Mouse (Mus musculus): ENCODE measurements at regions not wholly inside any gene's neighbourhood (a gene's known extent, or its start where the extent isn't known, plus 50 kb on each side); places are given as distances from the start of the nearest gene placed in this dataset.

- Histone ChIP-seq H3K4me1 (replicated peaks; ENCODE audit: control insufficient read depth, insufficient read depth, low read length) (no peaks in the 10 kb centered on the region; the same call in 1 of the 2 replicates), H3K9ac (ENCODE audit: low read depth, low read length) (no peak overlapping the region), H3K27ac (ENCODE audit: low read depth, low read length) (no peak overlapping the region), H3K9me3 (ENCODE audit: control insufficient read depth, low read length) (no peaks in the 10 kb centered on the region), H3K4me3 (ENCODE audit: low read depth, low read length) (no peak overlapping the region), H3K4me2 (no peak overlapping the region), H3K27me3 (replicated peaks; ENCODE audit: control insufficient read depth, insufficient read depth, low read length) (no peaks in the 10 kb centered on the region), H3K36me3 (ENCODE audit: control insufficient read depth, insufficient read depth, low read length) (no peaks in the 10 kb centered on the region)
- DNase-seq (ENCODE audit: low spot score) = no peak
- no peak for ATAC-seq (replicated peaks; ENCODE audit: low FRiP score)
- 40% methylated on average over 1 of the region's 1 CpGs for WGBS
Observed at GRCm38 (mm10) chr13:114684298-114684697, 133.7 kb upstream of the Mocs2 start.

DNA sequence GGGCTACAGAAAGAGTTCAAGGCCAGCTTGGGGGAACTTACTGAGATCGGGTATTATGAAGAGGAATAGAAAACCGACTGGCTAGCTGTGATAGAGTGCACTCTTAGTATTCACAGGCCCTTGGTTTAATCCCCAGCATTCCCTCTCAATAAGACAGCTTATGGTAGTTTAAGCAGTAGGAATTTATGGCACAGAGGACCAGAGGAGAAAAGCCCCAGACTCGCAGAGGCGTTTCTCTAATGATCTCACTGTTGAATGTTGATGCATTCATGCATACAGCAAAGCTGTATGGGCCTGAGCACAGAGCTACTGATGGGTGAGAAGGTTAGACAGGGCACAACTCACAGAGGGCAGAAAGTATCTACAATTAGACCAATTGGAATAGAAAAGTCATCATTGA is 132.7 kb upstream of the Mocs2 start:
- 68% methylated on average over 4 of the region's 4 CpGs for WGBS

GRCm38 (mm10) chr13:114712601-114713000 is 105.4 kb upstream of the Mocs2 start:
- Histone ChIP-seq H3K9ac (ENCODE audit: low read depth, low read length) (no peak overlapping the region), H3K4me3 (ENCODE audit: low read depth, low read length) (no peak overlapping the region), H3K36me3 (ENCODE audit: control insufficient read depth, insufficient read depth, low read length) (no peaks in the 10 kb centered on the region), H3K27me3 (replicated peaks; ENCODE audit: control insufficient read depth, insufficient read depth, low read length) (no peaks in the 10 kb centered on the region), H3K4me2 (no peak overlapping the region), H3K4me1 (replicated peaks; ENCODE audit: control insufficient read depth, insufficient read depth, low read length) (no peaks in the 10 kb centered on the region), H3K9me3 (ENCODE audit: control insufficient read depth, low read length) (no peaks in the 10 kb centered on the region), H3K27ac (ENCODE audit: low read depth, low read length) (no peak overlapping the region)
- DNase-seq (ENCODE audit: low spot score) (no peak), ATAC-seq (replicated peaks; ENCODE audit: low FRiP score) (no peak)
- WGBS = 52% methylated on average over 2 of the region's 2 CpGs

More for the DNA sequence above, 132.7 kb upstream of the Mocs2 start:
- ATAC-seq (replicated peaks; ENCODE audit: low FRiP score) (no peak), DNase-seq (ENCODE audit: low spot score) (no peak)
- H3K36me3 ChIP-seq (ENCODE audit: control insufficient read depth, insufficient read depth, low read length) = no peaks in the 10 kb centered on the region
- no peak overlapping the region for H3K9ac ChIP-seq (ENCODE audit: low read depth, low read length)
- H3K4me2 ChIP-seq = no peak overlapping the region
- H3K9me3 ChIP-seq (ENCODE audit: control insufficient read depth, low read length) = no peaks in the 10 kb centered on the region
- no peak overlapping the region for H3K4me3 ChIP-seq (ENCODE audit: low read depth, low read length)
- H3K4me1 ChIP-seq (replicated peaks; ENCODE audit: control insufficient read depth, insufficient read depth, low read length) = no peaks in the 10 kb centered on the region; the same call in 1 of the 2 replicates
- H3K27ac ChIP-seq (ENCODE audit: low read depth, low read length) = no peak overlapping the region
- no peaks in the 10 kb centered on the region for H3K27me3 ChIP-seq (replicated peaks; ENCODE audit: control insufficient read depth, insufficient read depth, low read length)

DNA sequence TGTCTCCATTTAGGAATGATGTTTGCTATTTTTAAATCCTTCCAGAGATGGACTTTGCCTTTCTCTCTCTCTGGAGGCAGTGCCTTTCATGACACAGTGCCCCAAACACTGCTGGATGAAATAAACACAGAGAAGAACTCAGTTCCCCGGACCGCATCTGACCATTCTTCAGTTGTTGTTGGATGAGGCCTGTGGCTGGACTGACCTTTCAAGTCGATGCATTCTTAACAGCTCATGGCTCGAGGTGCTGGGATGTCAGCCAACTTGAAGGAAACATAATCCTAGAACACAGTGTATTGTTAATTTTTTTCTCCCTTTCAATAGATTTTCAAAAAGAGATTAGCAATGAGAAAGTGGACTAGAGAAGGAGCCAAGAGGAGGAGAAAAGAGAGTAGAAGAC is 98.3 kb upstream of the Mocs2 start:
- Histone ChIP-seq H3K9me3 (ENCODE audit: control insufficient read depth, low read length) (no peaks in the 10 kb centered on the region), H3K36me3 (ENCODE audit: control insufficient read depth, insufficient read depth, low read length) (no peaks in the 10 kb centered on the region), H3K4me3 (ENCODE audit: low read depth, low read length) (no peak overlapping the region), H3K4me2 (no peak overlapping the region), H3K4me1 (replicated peaks; ENCODE audit: control insufficient read depth, insufficient read depth, low read length) (no peaks in the 10 kb centered on the region), H3K27ac (ENCODE audit: low read depth, low read length) (no peak overlapping the region), H3K9ac (ENCODE audit: low read depth, low read length) (no peak overlapping the region), H3K27me3 (replicated peaks; ENCODE audit: control insufficient read depth, insufficient read depth, low read length) (no peaks in the 10 kb centered on the region)
- 81% methylated on average over 4 of the region's 4 CpGs for WGBS
- no peak for ATAC-seq (replicated peaks; ENCODE audit: low FRiP score)
- no peak for DNase-seq (ENCODE audit: low spot score)

- Histone ChIP-seq H3K27ac (ENCODE audit: low read depth, low read length) (no peak overlapping the region), H3K27me3 (replicated peaks; ENCODE audit: control insufficient read depth, insufficient read depth, low read length) (no peaks in the 10 kb centered on the region), H3K4me3 (ENCODE audit: low read depth, low read length) (no peak overlapping the region), H3K9ac (ENCODE audit: low read depth, low read length) (no peak overlapping the region), H3K4me1 (replicated peaks; ENCODE audit: control insufficient read depth, insufficient read depth, low read length) (no peaks in the 10 kb centered on the region), H3K36me3 (ENCODE audit: control insufficient read depth, insufficient read depth, low read length) (no peaks in the 10 kb centered on the region), H3K4me2 (no peak overlapping the region), H3K9me3 (ENCODE audit: control insufficient read depth, low read length) (no peaks in the 10 kb centered on the region)
- ATAC-seq (replicated peaks; ENCODE audit: low FRiP score) (no peak), DNase-seq (ENCODE audit: low spot score) (no peak)
- WGBS = 68% methylated on average over 4 of the region's 4 CpGs
Observed at GRCm38 (mm10) chr13:114726828-114727227, 91.2 kb upstream of the Mocs2 start.

DNA sequence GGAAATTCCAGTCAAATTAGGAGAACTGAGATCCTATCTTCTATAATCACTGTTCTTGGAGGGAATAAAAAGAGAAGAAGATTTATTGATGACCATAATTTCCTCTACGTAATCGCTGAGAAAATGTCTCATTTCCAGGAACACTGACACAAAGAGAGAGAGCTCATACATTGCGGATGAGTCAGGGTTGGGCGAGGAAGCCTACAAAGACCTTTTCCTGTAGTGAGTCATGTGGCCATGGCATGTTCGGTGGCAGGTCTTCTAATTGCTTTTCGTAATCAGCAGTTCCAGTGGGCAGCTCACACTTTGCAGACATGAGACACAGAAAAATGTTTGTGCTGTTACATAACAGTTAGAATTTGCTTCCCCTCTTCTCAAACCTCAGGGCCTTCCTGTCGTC is 83.0 kb upstream of the Mocs2 start:
- ATAC-seq (replicated peaks; ENCODE audit: low FRiP score) (no peak), DNase-seq (ENCODE audit: low spot score) (no peak)
- Histone ChIP-seq H3K9me3 (ENCODE audit: control insufficient read depth, low read length) (no peaks in the 10 kb centered on the region), H3K4me2 (no peak overlapping the region), H3K27me3 (replicated peaks; ENCODE audit: control insufficient read depth, insufficient read depth, low read length) (no peaks in the 10 kb centered on the region), H3K9ac (ENCODE audit: low read depth, low read length) (no peak overlapping the region), H3K4me1 (replicated peaks; ENCODE audit: control insufficient read depth, insufficient read depth, low read length) (no peaks in the 10 kb centered on the region), H3K36me3 (ENCODE audit: control insufficient read depth, insufficient read depth, low read length) (no peaks in the 10 kb centered on the region), H3K27ac (ENCODE audit: low read depth, low read length) (no peak overlapping the region), H3K4me3 (ENCODE audit: low read depth, low read length) (no peak overlapping the region)
- 64% methylated on average over 7 of the region's 7 CpGs for WGBS

DNA sequence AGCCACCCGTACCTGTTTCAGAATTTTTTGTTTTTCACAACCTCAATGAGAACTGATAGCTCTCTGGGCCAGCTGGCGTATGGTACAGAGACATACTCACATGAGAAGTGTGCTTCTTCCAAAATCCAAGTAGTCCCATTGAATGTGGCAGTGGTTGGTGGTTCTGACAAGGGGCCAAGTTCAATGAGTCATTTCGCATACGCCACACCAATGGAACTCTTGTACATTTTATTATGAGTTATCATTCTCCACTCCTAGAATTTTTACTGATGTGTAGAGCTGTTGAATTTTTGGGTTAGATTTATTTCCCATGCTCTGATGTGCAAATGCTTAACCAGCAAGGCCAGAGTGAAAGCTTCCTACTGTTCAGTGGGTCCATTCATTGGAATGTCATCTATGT is 82.0 kb upstream of the Mocs2 start:
- H3K4me1 ChIP-seq (replicated peaks; ENCODE audit: control insufficient read depth, insufficient read depth, low read length) = no peaks in the 10 kb centered on the region
- no peak overlapping the region for H3K4me2 ChIP-seq
- WGBS = 87% methylated on average over 4 of the region's 4 CpGs
- no peaks in the 10 kb centered on the region for H3K9me3 ChIP-seq (ENCODE audit: control insufficient read depth, low read length)
- ATAC-seq (replicated peaks; ENCODE audit: low FRiP score) (no peak), DNase-seq (ENCODE audit: low spot score) (no peak)
- H3K27ac ChIP-seq (ENCODE audit: low read depth, low read length) = no peak overlapping the region
- no peak overlapping the region for H3K9ac ChIP-seq (ENCODE audit: low read depth, low read length)
- no peak overlapping the region for H3K4me3 ChIP-seq (ENCODE audit: low read depth, low read length)
- no peaks in the 10 kb centered on the region for H3K27me3 ChIP-seq (replicated peaks; ENCODE audit: control insufficient read depth, insufficient read depth, low read length)
- H3K36me3 ChIP-seq (ENCODE audit: control insufficient read depth, insufficient read depth, low read length) = no peaks in the 10 kb centered on the region

- Histone ChIP-seq H3K4me1 (replicated peaks; ENCODE audit: control insufficient read depth, insufficient read depth, low read length) (no peaks in the 10 kb centered on the region), H3K27me3 (replicated peaks; ENCODE audit: control insufficient read depth, insufficient read depth, low read length) (no peaks in the 10 kb centered on the region), H3K36me3 (ENCODE audit: control insufficient read depth, insufficient read depth, low read length) (no peaks in the 10 kb centered on the region), H3K4me2 (no peak overlapping the region), H3K4me3 (ENCODE audit: low read depth, low read length) (no peak overlapping the region), H3K9ac (ENCODE audit: low read depth, low read length) (no peak overlapping the region), H3K27ac (ENCODE audit: low read depth, low read length) (no peak overlapping the region), H3K9me3 (ENCODE audit: control insufficient read depth, low read length) (no peaks in the 10 kb centered on the region)
- DNase-seq (ENCODE audit: low spot score) (no peak), ATAC-seq (replicated peaks; ENCODE audit: low FRiP score) (no peak)
- 75% methylated on average over 3 of the region's 3 CpGs for WGBS
Observed at GRCm38 (mm10) chr13:114742534-114742933, 75.5 kb upstream of the Mocs2 start.

DNA sequence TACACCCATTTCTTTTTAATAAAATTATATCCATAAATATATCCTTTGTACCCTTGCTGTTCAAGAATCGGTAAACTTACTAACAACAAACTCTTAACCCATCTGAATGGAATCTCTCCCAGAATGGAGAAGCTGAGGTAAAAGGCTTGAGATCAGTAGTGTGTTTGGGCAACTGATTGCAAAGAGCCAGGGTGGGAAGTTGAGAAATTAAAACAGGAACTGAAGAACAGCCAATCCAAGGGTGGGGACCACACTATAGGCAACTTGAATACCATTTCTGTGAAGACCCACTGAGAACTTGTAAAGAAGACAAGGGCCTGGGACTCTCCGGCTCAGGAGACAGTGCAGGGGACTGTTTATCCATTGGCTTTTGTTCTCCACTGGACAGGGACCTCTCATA is 72.2 kb upstream of the Mocs2 start:
- H3K36me3 ChIP-seq (ENCODE audit: control insufficient read depth, insufficient read depth, low read length) = no peaks in the 10 kb centered on the region
- DNase-seq (ENCODE audit: low spot score) = no peak
- no peaks in the 10 kb centered on the region for H3K4me1 ChIP-seq (replicated peaks; ENCODE audit: control insufficient read depth, insufficient read depth, low read length)
- H3K4me2 ChIP-seq = no peak overlapping the region
- H3K27ac ChIP-seq (ENCODE audit: low read depth, low read length) = no peak overlapping the region
- H3K4me3 ChIP-seq (ENCODE audit: low read depth, low read length) = no peak overlapping the region
- H3K9me3 ChIP-seq (ENCODE audit: control insufficient read depth, low read length) = no peaks in the 10 kb centered on the region
- no peak for ATAC-seq (replicated peaks; ENCODE audit: low FRiP score)
- no peak overlapping the region for H3K9ac ChIP-seq (ENCODE audit: low read depth, low read length)
- WGBS = 89% methylated on average over 2 of the region's 2 CpGs
- H3K27me3 ChIP-seq (replicated peaks; ENCODE audit: control insufficient read depth, insufficient read depth, low read length) = no peaks in the 10 kb centered on the region
